Mouse (Mus musculus) heart, postnatal 25 days (tissue): ENCODE measurements around the gene Tbc1d5. TPM values are rescaled to one million over a fixed set of nuclear protein-coding genes. Genes with fewer than 3 reads are reported as not detected.
"Not testable (repeated sequence)": the region's sequence is repeated elsewhere in the genome, so short reads cannot be mapped to it uniquely, and the experiment has no call there.

Source experiments
- DNase-seq: peaks from one replicate; pipeline ENCODE4 v3.0.0; 2022; ENCODE audit warnings: low spot score
- intact Hi-C: fragments of 180-260 bp; cut with DNase I; formaldehyde crosslinking; loops from one replicate; pipeline ENCODE4 v1.15.1; 2025
- total RNA-seq, 2 experiments: library from RNA; stranded (reverse); gene quantifications; 2 replicates each; pipeline ENCODE4 v1.2.3; 2021

Gene Tbc1d5
- total RNA-seq, 2 experiments from 2014 or later = 16.2 to 17.2 TPM

DNA sequence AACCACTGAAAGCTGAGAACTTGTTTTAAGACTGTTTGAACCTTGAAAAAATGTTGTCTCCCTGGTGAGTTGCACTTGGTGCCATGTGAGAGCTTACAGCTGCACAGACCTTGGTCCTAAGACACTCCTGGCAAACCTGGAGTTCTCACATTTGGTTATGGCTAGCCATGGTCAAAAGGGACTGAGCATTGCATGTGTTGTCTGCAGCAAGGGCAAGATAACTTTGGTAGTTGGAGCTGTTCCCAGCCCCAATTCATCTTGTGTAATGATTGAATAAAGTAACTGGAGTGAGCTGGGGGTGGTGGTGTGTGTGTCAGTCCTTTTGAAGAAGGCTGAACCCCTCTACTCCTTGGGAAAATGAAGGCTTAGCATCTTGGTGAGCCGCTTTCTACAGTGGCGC is 454.8 kb downstream of the Tbc1d5 start:
- no peak for DNase-seq
- intact Hi-C loops = no loop called here

DNA sequence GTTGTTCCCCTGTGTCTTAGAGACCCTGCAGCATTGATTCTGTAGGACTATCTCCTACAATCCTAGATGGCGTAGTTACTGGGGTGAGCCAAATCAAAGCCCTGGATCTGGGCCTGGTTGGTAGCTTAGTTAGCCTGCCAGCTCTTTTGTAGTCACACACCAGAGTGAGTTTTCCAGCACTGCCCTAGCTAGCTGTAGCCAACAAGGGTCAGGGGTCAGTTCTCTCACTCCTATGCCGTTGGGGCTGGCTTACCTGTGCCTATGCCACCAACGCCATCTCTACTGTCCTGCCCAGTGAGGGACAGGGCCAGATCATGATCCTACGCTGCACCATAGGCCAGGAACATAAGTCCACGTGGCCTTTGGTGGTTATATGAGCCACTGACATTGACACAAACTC is 461.6 kb downstream of the Tbc1d5 start:
- intact Hi-C loops = no loop called here
- no peak for DNase-seq

DNA sequence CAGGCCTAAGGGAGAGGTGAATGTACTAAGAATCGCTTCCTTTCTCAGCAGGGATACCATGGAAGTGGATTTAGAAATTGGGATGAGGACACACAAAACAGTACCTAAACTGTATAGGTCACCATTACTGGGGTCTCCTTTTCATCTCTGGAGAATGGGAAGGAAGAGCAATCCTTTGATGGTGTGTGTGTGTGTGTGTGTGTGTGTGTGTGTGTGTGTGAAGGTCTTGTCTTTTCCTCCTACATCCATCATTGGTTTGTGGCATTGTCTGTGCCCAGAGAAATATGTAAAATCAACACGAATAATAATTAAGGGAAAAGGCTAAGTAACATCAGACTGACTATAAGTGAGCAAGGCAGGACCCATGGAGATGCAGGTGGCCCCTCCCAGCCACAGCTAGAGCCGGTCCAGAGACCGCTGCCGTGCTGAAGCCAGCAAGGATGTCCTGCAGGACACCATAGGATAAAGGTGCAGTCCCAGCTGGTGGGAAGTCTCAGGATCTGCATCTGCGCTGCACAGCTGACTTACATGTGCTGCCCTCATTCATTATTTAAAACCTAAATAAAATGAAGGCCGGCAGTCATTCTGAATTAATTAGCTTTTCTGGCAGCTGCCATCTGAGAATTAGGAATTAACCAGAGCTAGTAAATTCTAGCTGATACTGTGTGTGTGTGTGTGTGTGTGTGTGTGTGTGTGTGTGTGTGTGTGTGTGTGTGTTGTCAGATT is 468.5 kb downstream of the Tbc1d5 start:
- no peak for DNase-seq
- intact Hi-C loops = no loop called here

DNA sequence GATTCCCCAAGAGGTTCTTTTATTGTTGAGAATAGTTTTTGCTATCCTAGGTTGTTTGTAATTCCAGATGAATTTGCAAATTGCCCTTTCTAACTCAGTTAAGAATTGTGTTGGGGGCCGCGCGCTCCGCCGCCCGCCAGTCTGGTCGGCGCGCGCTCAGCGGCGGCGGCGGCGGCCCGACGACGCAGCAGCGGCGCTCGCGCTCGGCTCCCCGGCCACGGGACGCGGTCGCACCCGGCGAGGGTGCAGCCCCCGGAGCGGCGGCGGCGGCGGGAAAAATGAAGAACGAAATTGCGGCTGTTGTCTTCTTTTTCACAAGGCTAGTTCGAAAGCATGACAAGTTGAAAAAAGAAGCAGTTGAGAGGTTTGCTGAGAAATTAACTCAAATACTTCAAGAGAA is 480.7 kb downstream of the Tbc1d5 start:
- intact Hi-C loops, DNase-seq: not testable (repeated sequence)

DNA sequence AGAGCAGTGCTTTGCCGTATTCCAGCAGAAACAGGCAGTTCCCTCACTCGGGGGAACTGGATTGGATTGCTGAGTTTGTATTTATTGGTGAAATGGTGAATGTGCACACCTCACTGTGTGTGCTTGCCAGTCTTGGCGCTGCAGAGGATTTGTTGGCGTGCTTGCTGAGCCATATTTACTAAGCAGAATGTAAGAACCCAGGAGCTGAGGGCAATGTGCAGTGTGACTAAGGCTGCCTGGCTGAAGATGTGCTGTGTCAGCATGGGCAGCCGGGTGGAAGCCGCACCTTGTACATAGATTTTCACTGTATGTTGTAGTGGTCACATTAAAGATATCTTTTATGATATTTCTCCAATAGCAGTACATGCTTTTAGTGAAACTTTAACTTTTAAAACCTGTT is 491.0 kb downstream of the Tbc1d5 start:
- intact Hi-C loops = no loop called here
- DNase-seq = no peak

DNA sequence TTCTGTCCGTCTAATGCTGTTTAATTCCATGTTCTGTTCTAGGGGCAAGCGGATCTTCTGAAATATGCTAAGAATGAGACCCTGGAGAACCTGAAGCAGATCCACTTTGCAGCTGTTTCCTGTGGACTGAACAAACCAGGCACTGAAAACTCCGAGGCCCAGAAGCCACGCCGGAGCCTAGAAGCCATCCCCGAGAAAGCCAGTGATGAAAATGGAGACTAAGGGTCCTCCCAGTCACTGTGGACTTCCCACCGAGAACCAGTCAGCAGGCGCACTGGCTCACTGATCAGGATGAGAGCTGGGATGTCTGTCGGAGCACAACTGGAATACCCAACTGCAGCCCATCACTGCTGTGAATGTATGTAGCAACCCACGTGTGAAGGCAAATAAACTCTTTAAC is 491.5 kb downstream of the Tbc1d5 start:
- DNase-seq = no peak
- intact Hi-C loops = no loop called here

DNA sequence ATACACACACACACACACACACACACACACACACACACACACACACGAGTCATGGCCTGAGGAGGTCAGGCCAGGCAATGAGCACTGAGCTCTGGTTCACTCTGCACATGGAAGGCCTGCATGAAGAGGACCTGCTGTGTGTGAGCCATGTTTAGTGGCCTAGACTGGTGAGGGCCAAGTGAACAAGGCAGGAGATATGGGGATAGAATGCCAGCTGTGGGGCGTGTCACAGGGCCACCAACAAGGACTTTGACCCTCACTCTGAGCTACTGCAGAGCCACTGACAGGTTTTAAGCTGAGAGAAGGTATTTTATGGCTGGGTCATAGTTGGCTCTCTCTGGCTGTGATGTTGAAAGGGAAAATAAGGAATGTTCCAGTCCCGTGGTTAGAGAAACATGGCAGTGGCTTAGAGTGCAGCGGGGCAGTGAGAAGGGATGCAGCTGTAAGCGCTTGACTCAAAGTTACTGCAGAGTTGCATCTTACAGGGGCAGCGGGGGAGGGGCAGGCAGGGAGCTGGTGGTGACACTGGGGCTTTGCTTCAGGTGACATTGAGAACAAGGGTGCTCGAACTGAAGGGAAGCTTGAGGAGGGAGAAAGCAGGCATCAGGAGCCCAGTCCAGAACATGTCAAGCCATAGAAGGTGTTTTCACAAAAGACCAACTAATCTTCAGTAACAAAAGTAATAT is 494.0 kb downstream of the Tbc1d5 start:
- intact Hi-C loops = no loop called here
- DNase-seq = no peak
